Mouse (Mus musculus): ENCODE measurements around the gene Acadsb. TPM values are rescaled to one million over a fixed set of nuclear protein-coding genes. Genes with fewer than 3 reads are reported as not detected.

The Acadsb gene
- 50.6 TPM for polyA plus RNA-seq (2017; shearing (Covaris generic))

DNA sequence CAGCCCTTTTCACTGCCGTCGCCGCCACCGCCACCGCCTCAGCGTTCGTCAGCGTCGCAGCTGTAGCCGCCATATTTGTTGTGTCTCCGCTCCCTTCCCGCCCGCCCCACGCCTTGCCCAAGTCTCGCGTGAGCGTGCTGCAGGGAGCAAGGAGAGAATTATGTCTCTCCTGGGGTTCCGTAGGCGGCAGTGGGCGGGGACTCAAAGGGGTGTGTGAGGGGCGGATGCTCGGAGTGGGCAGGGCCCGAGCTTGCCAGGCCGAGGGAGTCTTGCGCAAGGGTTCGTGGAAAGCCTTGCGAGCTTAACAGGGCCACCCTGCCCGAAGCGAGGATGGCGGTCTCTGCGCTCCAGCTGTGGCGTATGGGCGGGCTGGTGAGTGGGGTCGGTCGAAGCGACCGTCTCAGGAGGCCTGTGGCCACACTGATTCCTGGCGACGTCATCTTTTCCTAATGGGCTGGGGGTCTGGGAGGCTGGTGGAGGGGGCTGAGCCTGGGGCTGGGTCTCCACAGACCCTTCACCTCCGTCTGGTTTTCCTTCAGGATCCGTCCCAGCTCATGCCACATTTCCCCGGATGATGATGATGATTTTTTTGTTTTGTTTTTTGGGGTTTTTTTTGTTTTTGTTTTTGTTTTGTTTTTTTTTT, at the start of gene Acadsb, which contains the start of gene Ikzf5:
Gene Acadsb, plus strand, starts transcription at position 186 of the 643 bp plus-strand sequence.
Gene Ikzf5, minus strand, starts transcription at position 106 of the 643 bp plus-strand sequence.

DNA sequence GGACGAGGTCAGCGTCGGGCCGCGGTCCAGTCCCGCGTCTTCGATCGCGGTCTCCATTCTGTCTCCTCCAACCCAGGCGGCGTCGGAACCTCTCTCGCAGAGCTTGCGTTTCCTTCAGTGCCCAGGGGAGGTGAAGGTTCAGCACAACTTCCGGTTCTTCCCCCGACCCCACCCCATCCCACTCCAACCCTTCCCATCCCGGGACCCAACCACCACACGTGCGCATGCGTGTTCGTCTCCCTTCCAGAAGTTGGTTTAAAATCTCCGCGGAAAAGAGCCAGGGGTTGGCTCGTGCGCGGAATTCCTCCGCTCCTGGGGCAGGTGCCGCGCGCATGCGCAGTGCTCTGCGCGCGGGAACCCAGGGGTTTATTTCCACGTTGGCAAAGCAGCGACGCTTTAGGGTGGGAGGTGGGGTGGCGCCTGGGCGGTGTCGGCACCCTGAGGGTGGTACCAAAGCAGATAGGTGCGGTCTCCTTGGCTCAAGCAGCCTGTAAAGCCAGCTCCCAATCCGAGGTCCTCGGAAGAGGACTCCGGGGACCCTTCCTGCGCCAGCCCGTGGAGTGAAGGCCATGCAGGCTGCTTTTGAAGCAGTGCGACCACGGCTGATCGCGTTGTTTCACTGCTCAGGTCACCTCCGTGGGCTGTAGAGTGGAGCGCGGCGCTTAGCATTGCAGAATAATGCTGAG, 47.6 kb upstream of the Acadsb start, which contains the start of gene 2310057M21Rik:
Gene 2310057M21Rik, minus strand, starts transcription at position 145 of the 686 bp plus-strand sequence.

DNA sequence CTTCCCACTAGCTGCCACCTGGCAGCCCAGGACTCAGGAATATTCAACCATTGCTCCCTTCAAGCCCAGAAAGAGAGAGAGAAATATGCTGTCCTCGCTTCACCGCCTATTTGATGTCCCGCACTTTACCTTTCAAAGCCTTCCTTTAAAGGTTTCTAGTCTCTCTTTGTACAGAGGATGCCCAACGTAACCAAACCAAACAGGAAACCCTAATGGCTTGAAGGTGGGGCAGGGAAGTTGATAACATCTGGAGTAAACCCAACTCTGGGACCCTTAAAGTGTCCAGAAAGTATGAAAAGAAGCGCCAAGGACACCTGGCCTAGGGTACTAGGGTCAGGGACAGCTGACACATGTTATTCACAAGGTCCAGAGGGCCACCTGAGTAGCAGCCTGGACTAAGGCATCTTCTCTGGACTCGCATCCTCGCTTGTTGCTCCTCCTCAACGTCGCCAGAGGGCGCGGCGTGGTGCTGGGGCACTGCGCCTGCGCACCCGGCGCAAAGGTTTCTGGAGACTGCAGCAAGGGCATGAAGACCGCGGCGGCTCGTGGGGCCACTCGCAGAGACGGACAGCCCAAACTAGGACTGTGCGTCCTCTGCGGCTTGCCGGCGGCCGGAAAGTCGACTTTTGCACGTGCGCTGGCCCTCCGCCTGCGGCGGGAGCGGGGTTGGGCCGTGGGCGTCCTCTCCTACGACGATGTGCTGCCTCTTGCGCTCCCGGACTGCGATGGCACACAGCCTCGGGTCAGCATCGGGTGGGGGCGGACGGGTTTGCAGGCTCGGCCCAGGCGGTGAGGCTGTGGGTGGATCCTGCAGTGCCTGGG, 39.5 kb upstream of the Acadsb start, which contains the start of gene Pstk:
Gene Pstk, plus strand, starts transcription at position 494 of the 822 bp plus-strand sequence.

Other genes starting within 250 kb of the Acadsb start
- gene 5430419D17Rik, start 236.2 kb upstream of the Acadsb start, polyA plus RNA-seq (2017; shearing (Covaris generic)), result not detected
- gene Cuzd1, start 88.3 kb upstream of the Acadsb start, polyA plus RNA-seq (2017; shearing (Covaris generic)), result not detected
- gene Fam24b, start 81.1 kb upstream of the Acadsb start, polyA plus RNA-seq (2017; shearing (Covaris generic)), result not detected
- gene Fam24a, start 76.7 kb upstream of the Acadsb start, polyA plus RNA-seq (2017; shearing (Covaris generic)), result not detected
- 12.0 TPM for gene 2310057M21Rik, start 47.8 kb upstream of the Acadsb start, polyA plus RNA-seq (2017; shearing (Covaris generic))
- 31.0 TPM for gene Pstk, start 39.5 kb upstream of the Acadsb start, polyA plus RNA-seq (2017; shearing (Covaris generic))
- 31.5 TPM for gene Ikzf5, start 80 bp upstream of the Acadsb start, polyA plus RNA-seq (2017; shearing (Covaris generic))
- gene Hmx3, start 132.3 kb downstream of the Acadsb start, polyA plus RNA-seq (2017; shearing (Covaris generic)), result not detected
- not detected for gene Hmx2, start 138.2 kb downstream of the Acadsb start, polyA plus RNA-seq (2017; shearing (Covaris generic))
- 81.2 TPM for gene Bub3, start 149.6 kb downstream of the Acadsb start, polyA plus RNA-seq (2017; shearing (Covaris generic))

All from effector memory CD4-positive, alpha-beta T cell, adult 5 months (primary cell).